Mouse (Mus musculus): ENCODE results near the gene Igtp.
"Not testable (repeated sequence)": the region's sequence is repeated elsewhere in the genome, so short reads cannot be mapped to it uniquely, and the experiment has no call there.

Igtp gene

GRCm38 (mm10) chr11:58199229-58200037, at the start of gene Igtp, which contains the start of gene Irgm2:
Igtp (plus strand) TSS chr11:58199556.
Irgm2 (plus strand) TSS chr11:58199618.
- DNase-seq (ENCODE audit: low read depth, low spot score): peak; percentile 59

- no peak for DNase-seq (ENCODE audit: low read depth, low spot score)
These were observed 43.9 kb upstream of the Igtp start for GRCm38 (mm10) chr11:58155458-58155857.

- no peak for DNase-seq (ENCODE audit: low read depth, low spot score)
These were observed 42.5 kb upstream of the Igtp start for GRCm38 (mm10) chr11:58156871-58157270.

GRCm38 (mm10) chr11:58165072-58165471, 34.3 kb upstream of the Igtp start:
- DNase-seq (ENCODE audit: low read depth, low spot score): no peak

- DNase-seq (ENCODE audit: low read depth, low spot score): no peak
These were observed 31.6 kb upstream of the Igtp start for GRCm38 (mm10) chr11:58167822-58168166.

- peak; percentile 92 for DNase-seq (ENCODE audit: low read depth, low spot score)
These were observed 31.0 kb upstream of the Igtp start, which contains the start of gene Gemin5 for GRCm38 (mm10) chr11:58168167-58168915. Gemin5 (minus strand) TSS chr11:58168539.

- no peak for DNase-seq (ENCODE audit: low read depth, low spot score)
These were observed 29.7 kb upstream of the Igtp start for GRCm38 (mm10) chr11:58169666-58170065.

- peak; percentile 97 for DNase-seq (ENCODE audit: low read depth, low spot score)
These were observed 27.8 kb upstream of the Igtp start, which contains the start of gene Mrpl22 for GRCm38 (mm10) chr11:58171459-58172091. Mrpl22 (plus strand) TSS chr11:58171661.

- peak; percentile 98 for DNase-seq (ENCODE audit: low read depth, low spot score)
These were observed 19.8 kb upstream of the Igtp start for GRCm38 (mm10) chr11:58179563-58179962.

GRCm38 (mm10) chr11:58179986-58180385, 19.4 kb upstream of the Igtp start:
- DNase-seq (ENCODE audit: low read depth, low spot score): not testable (repeated sequence)

- no peak for DNase-seq (ENCODE audit: low read depth, low spot score)
These were observed 18.6 kb upstream of the Igtp start for GRCm38 (mm10) chr11:58180756-58181155.

- no peak for DNase-seq (ENCODE audit: low read depth, low spot score)
These were observed 15.8 kb upstream of the Igtp start for GRCm38 (mm10) chr11:58183579-58183978.

GRCm38 (mm10) chr11:58189675-58190074, 9.7 kb upstream of the Igtp start:
- DNase-seq (ENCODE audit: low read depth, low spot score): no peak

GRCm38 (mm10) chr11:58193326-58193725, 6.0 kb upstream of the Igtp start:
- DNase-seq (ENCODE audit: low read depth, low spot score): peak; percentile 82

GRCm38 (mm10) chr11:58193860-58194520, 5.4 kb upstream of the Igtp start:
- DNase-seq (ENCODE audit: low read depth, low spot score): no peak

GRCm38 (mm10) chr11:58198663-58199062, 693 bp upstream of the Igtp start:
- no peak for DNase-seq (ENCODE audit: low read depth, low spot score)

GRCm38 (mm10) chr11:58200226-58200625, 870 bp downstream of the Igtp start:
- no peak for DNase-seq (ENCODE audit: low read depth, low spot score)

- DNase-seq (ENCODE audit: low read depth, low spot score): no peak
These were observed 1.7 kb downstream of the Igtp start for GRCm38 (mm10) chr11:58201052-58201451.

GRCm38 (mm10) chr11:58210321-58210886, 11.0 kb downstream of the Igtp start:
- no peak for DNase-seq (ENCODE audit: low read depth, low spot score)

GRCm38 (mm10) chr11:58211062-58211681, 11.8 kb downstream of the Igtp start:
- no peak for DNase-seq (ENCODE audit: low read depth, low spot score)

- DNase-seq (ENCODE audit: low read depth, low spot score): no peak
These were observed 12.3 kb downstream of the Igtp start for GRCm38 (mm10) chr11:58211682-58212067.

All from brain, adult 2 months (tissue).